Mouse (Mus musculus): ENCODE measurements around the gene Yars. TPM values are rescaled to one million over a fixed set of nuclear protein-coding genes. Genes with fewer than 3 reads are reported as not detected.

Gene Yars
- polyA plus RNA-seq, 1 experiment = 11.9 TPM

- TF ChIP-seq CTCF (IDR thresholded peaks at IDR 0.05; ENCODE audit: control insufficient read depth, insufficient read depth, insufficient replicate concordance, low read depth, low read length) (no peak), POLR2A (IDR thresholded peaks at IDR 0.05; ENCODE audit: control insufficient read depth, low read depth, low read length) (no peak)
- Histone ChIP-seq H3K4me1 (ENCODE audit: control insufficient read depth, insufficient read depth, low read length) (peaks cover 5% of the 10 kb centered on the region; the same call in 1 of the 2 replicates), H3K36me3 (ENCODE audit: control insufficient read depth, insufficient read depth, low read length) (no peaks in the 10 kb centered on the region), H3K27me3 (ENCODE audit: control insufficient read depth, insufficient read depth, low read length) (no peaks in the 10 kb centered on the region), H3K27ac (ENCODE audit: control insufficient read depth, insufficient read depth, low read depth, low read length) (no peak overlapping the region), H3K4me3 (ENCODE audit: control insufficient read depth, low read depth, low read length) (no peak overlapping the region)
Observed at GRCm38 (mm10) chr4:129266191-129266590, 76.6 kb downstream of the Yars start.

- Histone ChIP-seq H3K4me3 (ENCODE audit: control insufficient read depth, low read depth, low read length) (no peak overlapping the region), H3K27ac (ENCODE audit: control insufficient read depth, insufficient read depth, low read depth, low read length) (no peak overlapping the region), H3K27me3 (ENCODE audit: control insufficient read depth, insufficient read depth, low read length) (no peaks in the 10 kb centered on the region), H3K4me1 (ENCODE audit: control insufficient read depth, insufficient read depth, low read length) (peaks cover 5% of the 10 kb centered on the region; the same call in 1 of the 2 replicates), H3K36me3 (ENCODE audit: control insufficient read depth, insufficient read depth, low read length) (no peaks in the 10 kb centered on the region)
- TF ChIP-seq POLR2A (IDR thresholded peaks at IDR 0.05; ENCODE audit: control insufficient read depth, low read depth, low read length) (no peak), CTCF (IDR thresholded peaks at IDR 0.05; ENCODE audit: control insufficient read depth, insufficient read depth, insufficient replicate concordance, low read depth, low read length) (no peak)
Observed at GRCm38 (mm10) chr4:129266821-129267220, 77.3 kb downstream of the Yars start.

- H3K27me3 ChIP-seq (ENCODE audit: control insufficient read depth, insufficient read depth, low read length) = no peaks in the 10 kb centered on the region
- H3K4me1 ChIP-seq (ENCODE audit: control insufficient read depth, insufficient read depth, low read length) = no peaks in the 10 kb centered on the region; the same call in 1 of the 2 replicates
- TF ChIP-seq POLR2A (IDR thresholded peaks at IDR 0.05; ENCODE audit: control insufficient read depth, low read depth, low read length) = no peak
- TF ChIP-seq CTCF (IDR thresholded peaks at IDR 0.05; ENCODE audit: control insufficient read depth, insufficient read depth, insufficient replicate concordance, low read depth, low read length) = no peak
Observed at GRCm38 (mm10) chr4:129268698-129269097, 79.1 kb downstream of the Yars start.

More at GRCm38 (mm10) chr4:129268698-129269097, 79.1 kb downstream of the Yars start:
- H3K36me3 ChIP-seq (ENCODE audit: control insufficient read depth, insufficient read depth, low read length) = no peaks in the 10 kb centered on the region
- no peak overlapping the region for H3K27ac ChIP-seq (ENCODE audit: control insufficient read depth, insufficient read depth, low read depth, low read length)
- H3K4me3 ChIP-seq (ENCODE audit: control insufficient read depth, low read depth, low read length) = no peak overlapping the region

Other genes starting within 250 kb of the Yars start
- gene Azin2, start 227.3 kb upstream of the Yars start, polyA plus RNA-seq (2012; rRNA removed) = 213 and 251 TPM in 2 replicates
- 98.0 and 115 TPM in 2 replicates for gene Ak2, start 197.8 kb upstream of the Yars start, polyA plus RNA-seq (2012; rRNA removed)
- 515 and 590 TPM in 2 replicates for gene Rnf19b, start 131.5 kb upstream of the Yars start, polyA plus RNA-seq (2012; rRNA removed)
- gene Tmem54, start 84.2 kb upstream of the Yars start, polyA plus RNA-seq (2012; rRNA removed) = 0.42 and 2.4 TPM in 2 replicates
- gene Hpca, start 67.7 kb upstream of the Yars start, polyA plus RNA-seq (2012; rRNA removed) = 9.3 and 10.2 TPM in 2 replicates
- gene Fndc5, start 52.8 kb upstream of the Yars start, polyA plus RNA-seq (2012; rRNA removed) = 9.1 and 11.0 TPM in 2 replicates
- gene S100pbp, start within 50 bp of the Yars start, polyA plus RNA-seq (2012; rRNA removed) = 26.8 and 34.6 TPM in 2 replicates
- 1.4 and 2.5 TPM in 2 replicates for gene C77080, start 71.6 kb downstream of the Yars start, polyA plus RNA-seq (2012; rRNA removed)
- 0.36 and 0.40 TPM in 2 replicates for gene Sync, start 97.9 kb downstream of the Yars start, polyA plus RNA-seq (2012; rRNA removed)
- 46.1 and 51.5 TPM in 2 replicates for gene Rbbp4, start 145.6 kb downstream of the Yars start, polyA plus RNA-seq (2012; rRNA removed)
- gene Zbtb8os, start 145.9 kb downstream of the Yars start, polyA plus RNA-seq (2012; rRNA removed) = 19.1 and 20.7 TPM in 2 replicates
- 4.6 and 5.6 TPM in 2 replicates for gene Zbtb8a, start 188.4 kb downstream of the Yars start, polyA plus RNA-seq (2012; rRNA removed)

Data from testis, adult 2 months (tissue).